Mouse (Mus musculus) liver, embryonic 13.5 days (tissue): Measurements from ENCODE around the gene F830045P16Rik. TPM values are rescaled to one million over a fixed set of nuclear protein-coding genes. Genes with fewer than 3 reads are reported as not detected.

Experiments used
- polyA plus RNA-seq: library from polyadenylated mRNA; unstranded; fragments of >200 nt; fragmentation: Nextera tagmentation; extraction: Ambion mirVana; gene quantifications from 2 replicates; pipeline ENCODE4 v1.2.1, GENCODE M21; 2015

F830045P16Rik gene
- polyA plus RNA-seq, 1 experiment from 2014 or later: not detected

Other genes starting within 250 kb of the F830045P16Rik start
- 22.5 and 36.2 TPM in 2 replicates for gene Ckap2l, start 239.4 kb downstream of the F830045P16Rik start, polyA plus RNA-seq
- 3.7 and 5.5 TPM in 2 replicates for gene Il1a, start 226.6 kb downstream of the F830045P16Rik start, polyA plus RNA-seq
- gene Il1b, start 165.5 kb downstream of the F830045P16Rik start, polyA plus RNA-seq: 0.16 and 0.56 TPM in 2 replicates
- gene Sirpa, start 56.2 kb upstream of the F830045P16Rik start, polyA plus RNA-seq: 18.1 and 20.4 TPM in 2 replicates
- gene Pdyn, start 163.2 kb upstream of the F830045P16Rik start, polyA plus RNA-seq: not detected in 2 replicates